Mouse (Mus musculus): ENCODE data around the gene Ddx50. TPM values are rescaled to one million over a fixed set of nuclear protein-coding genes. Genes with fewer than 3 reads are reported as not detected.

Ddx50 gene
- 59.0 and 59.4 TPM in 2 replicates for polyA plus RNA-seq (2016; fragmentation: Nextera tagmentation; extraction: Ambion mirVana)

GRCm38 (mm10) chr10:62650881-62651810 is at the start of gene Ddx50:
Ddx50 (minus strand) TSS chr10:62651218.
- peaks cover 15% of the 10 kb centered on the region for H3K36me3 ChIP-seq
- no peaks in the 10 kb centered on the region for H3K27me3 ChIP-seq (replicated peaks)
- peaks cover 33% of the 10 kb centered on the region for H3K4me1 ChIP-seq
- H3K4me2 ChIP-seq = peak within 1 kb of the TSS; percentile 73
- ATAC-seq = peak; percentile 97
- H3K4me3 ChIP-seq = peak within 1 kb of the TSS; percentile 87
- H3K9me3 ChIP-seq (replicated peaks) = no peaks in the 10 kb centered on the region
- under 1% methylated on average over 89 of the region's 89 CpGs for WGBS (ENCODE audit: insufficient replicate concordance)
- H3K27ac ChIP-seq = peak within 1 kb of the TSS; percentile 91
- H3K9ac ChIP-seq = peak within 1 kb of the TSS; percentile 87

DNA sequence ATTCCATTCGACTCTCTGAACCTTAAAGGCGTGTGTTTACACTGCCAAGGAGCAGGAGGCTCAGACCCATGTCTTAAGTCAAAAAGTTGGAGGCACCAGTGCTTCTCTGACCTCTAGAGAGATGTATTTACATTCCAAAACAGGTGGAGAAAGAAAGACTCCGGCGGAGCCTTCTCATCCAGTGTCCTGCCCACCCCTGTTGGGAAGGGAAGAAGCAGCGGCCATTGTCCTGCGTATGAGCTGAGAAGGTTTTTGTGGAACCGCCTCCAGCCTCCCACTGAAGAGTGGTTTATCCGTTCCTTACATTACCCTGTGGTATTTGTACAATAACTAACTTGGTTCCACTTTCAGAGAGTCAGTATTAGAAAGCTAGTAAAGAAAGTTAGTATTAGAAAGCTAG is 41.8 kb upstream of the Ddx50 start:
- 63% methylated on average over 8 of the region's 8 CpGs for WGBS (ENCODE audit: insufficient replicate concordance)
- H3K9ac ChIP-seq = no peak overlapping the region
- ATAC-seq = no peak
- H3K9me3 ChIP-seq (replicated peaks) = no peaks in the 10 kb centered on the region
- H3K4me2 ChIP-seq = no peak overlapping the region
- no peak overlapping the region for H3K27ac ChIP-seq
- H3K4me1 ChIP-seq = no peaks in the 10 kb centered on the region
- H3K27me3 ChIP-seq (replicated peaks) = no peaks in the 10 kb centered on the region
- H3K36me3 ChIP-seq = no peaks in the 10 kb centered on the region
- no peak overlapping the region for H3K4me3 ChIP-seq

GRCm38 (mm10) chr10:62692244-62692643 is 41.2 kb upstream of the Ddx50 start:
- ATAC-seq = no peak
- Histone ChIP-seq H3K4me1 (no peaks in the 10 kb centered on the region), H3K27me3 (replicated peaks) (no peaks in the 10 kb centered on the region), H3K4me3 (no peak overlapping the region), H3K9me3 (replicated peaks) (no peaks in the 10 kb centered on the region), H3K4me2 (no peak overlapping the region), H3K9ac (no peak overlapping the region), H3K36me3 (no peaks in the 10 kb centered on the region), H3K27ac (no peak overlapping the region)
- 66% methylated on average over 3 of the region's 3 CpGs for WGBS (ENCODE audit: insufficient replicate concordance)

DNA sequence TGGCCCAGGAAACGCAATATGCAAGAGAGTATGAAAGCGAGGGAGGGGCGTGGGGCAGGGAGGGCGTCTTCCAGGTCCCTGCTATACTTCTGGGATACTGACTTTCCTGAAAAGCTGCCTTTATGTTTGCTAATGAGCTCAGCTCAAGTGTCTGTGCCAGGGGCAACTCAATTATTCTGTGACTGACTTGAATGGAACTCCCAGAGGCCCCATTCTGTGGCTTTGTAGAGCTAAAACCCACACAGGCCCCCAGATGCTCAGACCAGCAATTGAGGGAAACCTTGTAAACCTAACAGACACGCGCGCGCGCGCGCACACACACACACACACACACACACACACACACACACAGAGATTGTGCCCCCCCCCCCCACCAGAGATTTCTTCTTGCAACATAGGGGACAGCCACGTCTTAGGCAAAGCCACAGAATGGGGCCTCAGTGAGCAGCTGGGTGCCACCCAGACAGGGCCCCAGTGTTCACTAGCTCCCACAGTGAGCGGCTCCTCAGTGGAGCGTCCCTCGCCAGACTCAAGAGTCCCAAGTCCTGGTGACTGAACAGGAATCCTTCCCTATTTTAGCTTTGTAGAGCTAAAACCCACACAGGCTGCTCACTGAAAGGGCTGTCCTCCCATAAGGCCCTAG is 36.1 kb upstream of the Ddx50 start:
- Histone ChIP-seq H3K36me3 (no peaks in the 10 kb centered on the region), H3K4me3 (no peak overlapping the region), H3K9me3 (replicated peaks) (no peaks in the 10 kb centered on the region), H3K27me3 (replicated peaks) (0 out of 2 replicates have a peak, but pooled peaks cover 3% of the 10 kb centered on the region), H3K4me1 (no peaks in the 10 kb centered on the region), H3K4me2 (no peak overlapping the region), H3K9ac (no peak overlapping the region), H3K27ac (no peak overlapping the region)
- WGBS (ENCODE audit: insufficient replicate concordance) = 81% methylated on average over 15 of the region's 15 CpGs
- no peak for ATAC-seq

DNA sequence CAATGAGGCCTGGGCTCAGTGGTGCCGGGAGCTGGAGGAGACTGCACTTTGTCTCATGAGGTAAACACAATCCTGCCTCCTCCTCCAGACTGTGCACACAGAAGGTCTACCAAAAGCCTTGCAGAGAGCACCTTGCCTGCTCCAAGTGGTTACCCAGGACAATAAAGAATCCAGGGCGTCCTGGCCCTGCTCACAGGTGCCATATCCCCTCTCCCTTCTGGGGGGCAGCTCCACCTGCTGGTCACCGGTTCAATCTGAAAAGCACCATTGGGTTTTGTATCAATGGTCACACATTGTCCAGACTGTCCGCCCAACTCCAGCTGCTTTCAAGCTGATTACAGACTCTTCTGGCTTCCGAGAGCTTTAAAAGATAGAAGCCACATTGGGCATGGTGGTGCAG is 32.0 kb upstream of the Ddx50 start:
- H3K27ac ChIP-seq = no peak overlapping the region
- H3K9me3 ChIP-seq (replicated peaks) = peaks cover 9% of the 10 kb centered on the region
- 0 out of 2 replicates have a peak, but pooled peaks cover 3% of the 10 kb centered on the region for H3K27me3 ChIP-seq (replicated peaks)
- H3K4me1 ChIP-seq = no peaks in the 10 kb centered on the region
- H3K36me3 ChIP-seq = no peaks in the 10 kb centered on the region
- ATAC-seq = 0 out of 2 replicates have a peak, but pooled peaks have one; percentile 18
- no peak overlapping the region for H3K4me3 ChIP-seq
- no peak overlapping the region for H3K9ac ChIP-seq
- 41% methylated on average over 5 of the region's 5 CpGs for WGBS (ENCODE audit: insufficient replicate concordance)
- H3K4me2 ChIP-seq = no peak overlapping the region

DNA sequence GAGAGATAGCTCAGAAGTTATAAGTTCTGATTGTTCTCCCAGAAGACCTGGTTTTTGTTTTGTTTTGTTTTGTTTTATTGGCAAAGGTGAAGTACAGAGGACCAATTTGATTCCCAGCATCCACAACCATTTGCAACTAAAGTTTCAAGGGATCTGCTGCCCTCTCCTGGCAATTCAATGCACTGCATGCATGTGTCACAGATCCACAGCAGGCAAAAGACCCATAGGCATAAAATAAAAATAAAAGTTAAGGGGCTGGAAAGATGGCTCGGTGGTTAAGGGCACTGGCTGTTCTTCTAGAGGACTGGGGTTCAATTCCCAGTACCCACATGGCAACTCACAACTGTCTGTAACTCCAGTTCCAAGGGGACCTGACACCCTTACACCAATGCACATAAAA is 28.8 kb upstream of the Ddx50 start:
- peaks cover 8% of the 10 kb centered on the region for H3K27me3 ChIP-seq (replicated peaks)
- H3K36me3 ChIP-seq = no peaks in the 10 kb centered on the region
- WGBS (ENCODE audit: insufficient replicate concordance) = 50% methylated on average over 1 of the region's 1 CpGs

GRCm38 (mm10) chr10:62677329-62677728 is 26.3 kb upstream of the Ddx50 start:
- Histone ChIP-seq H3K4me1 (no peaks in the 10 kb centered on the region), H3K36me3 (no peaks in the 10 kb centered on the region), H3K4me2 (no peak overlapping the region), H3K4me3 (no peak overlapping the region), H3K27me3 (replicated peaks) (peaks cover 7% of the 10 kb centered on the region), H3K9ac (no peak overlapping the region), H3K27ac (no peak overlapping the region), H3K9me3 (replicated peaks) (peaks cover 9% of the 10 kb centered on the region)
- WGBS (ENCODE audit: insufficient replicate concordance) = 76% methylated on average over 5 of the region's 5 CpGs
- no peak for ATAC-seq

More for the DNA sequence above, 28.8 kb upstream of the Ddx50 start:
- ATAC-seq = no peak
- Histone ChIP-seq H3K27ac (no peak overlapping the region), H3K4me1 (no peaks in the 10 kb centered on the region), H3K4me2 (no peak overlapping the region), H3K9me3 (replicated peaks) (peaks cover 9% of the 10 kb centered on the region), H3K9ac (no peak overlapping the region), H3K4me3 (no peak overlapping the region)

GRCm38 (mm10) chr10:62676196-62676595 is 25.2 kb upstream of the Ddx50 start:
- H3K27me3 ChIP-seq (replicated peaks) = peaks cover 5% of the 10 kb centered on the region
- H3K4me3 ChIP-seq = no peak overlapping the region
- H3K9ac ChIP-seq = no peak overlapping the region
- 81% methylated on average over 6 of the region's 6 CpGs for WGBS (ENCODE audit: insufficient replicate concordance)
- H3K27ac ChIP-seq = no peak overlapping the region
- ATAC-seq = no peak
- H3K4me2 ChIP-seq = no peak overlapping the region
- H3K36me3 ChIP-seq = no peaks in the 10 kb centered on the region
- no peaks in the 10 kb centered on the region for H3K4me1 ChIP-seq
- H3K9me3 ChIP-seq (replicated peaks) = peaks cover 9% of the 10 kb centered on the region

DNA sequence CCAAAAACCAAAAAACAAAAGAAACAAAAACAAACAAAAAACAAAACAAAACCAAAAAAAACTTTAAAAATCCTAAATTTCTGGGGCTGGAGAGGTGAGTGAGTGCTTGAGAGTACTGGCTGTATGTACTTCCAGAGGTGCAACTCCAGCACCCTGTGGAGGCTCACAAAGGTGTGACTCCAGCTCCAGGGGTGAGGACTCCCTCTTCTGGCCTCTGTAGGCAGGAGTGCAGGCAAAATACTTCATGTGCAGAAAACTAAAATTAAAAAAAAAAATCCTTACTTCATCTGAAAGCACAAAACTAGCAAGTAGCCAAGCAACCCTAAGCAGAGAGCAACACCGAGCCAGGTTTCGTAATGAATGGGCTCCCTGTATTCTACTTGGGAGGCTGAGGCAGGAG is 21.3 kb upstream of the Ddx50 start:
- Histone ChIP-seq H3K9ac (no peak overlapping the region), H3K27me3 (replicated peaks) (peaks cover 5% of the 10 kb centered on the region), H3K27ac (no peak overlapping the region), H3K36me3 (no peaks in the 10 kb centered on the region), H3K4me2 (no peak overlapping the region), H3K4me3 (no peak overlapping the region), H3K9me3 (replicated peaks) (no peaks in the 10 kb centered on the region), H3K4me1 (peaks cover 14% of the 10 kb centered on the region)
- 77% methylated on average over 2 of the region's 2 CpGs for WGBS (ENCODE audit: insufficient replicate concordance)
- ATAC-seq = no peak

GRCm38 (mm10) chr10:62669245-62669644 is 18.2 kb upstream of the Ddx50 start:
- Histone ChIP-seq H3K27me3 (replicated peaks) (peaks cover 10% of the 10 kb centered on the region; the same call in 1 of the 2 replicates), H3K4me1 (peaks cover 30% of the 10 kb centered on the region), H3K36me3 (no peaks in the 10 kb centered on the region), H3K4me3 (no peak overlapping the region), H3K9ac (no peak overlapping the region), H3K4me2 (no peak overlapping the region), H3K27ac (no peak overlapping the region), H3K9me3 (replicated peaks) (no peaks in the 10 kb centered on the region)
- no peak for ATAC-seq
- WGBS (ENCODE audit: insufficient replicate concordance) = 70% methylated on average over 14 of the region's 14 CpGs

DNA sequence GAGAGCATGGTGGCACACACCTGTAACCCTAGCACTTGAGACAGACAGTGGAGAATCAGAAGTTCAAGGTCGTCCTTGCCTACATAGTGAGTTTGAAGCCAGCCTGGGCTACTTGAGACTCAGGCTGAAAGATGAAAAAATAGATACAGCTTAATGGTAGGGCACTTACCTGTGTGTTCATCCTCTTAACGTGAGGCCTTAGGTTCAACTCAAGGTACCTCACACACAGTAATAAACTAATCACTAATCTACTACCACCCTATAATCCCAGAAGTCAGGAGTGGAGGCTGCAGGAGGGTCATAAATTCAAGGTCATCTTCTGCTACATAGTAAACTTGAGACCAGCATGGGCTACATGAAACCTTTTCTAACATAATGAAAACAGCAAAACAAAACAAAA is 17.4 kb upstream of the Ddx50 start:
- H3K27me3 ChIP-seq (replicated peaks) = peaks cover 10% of the 10 kb centered on the region; the same call in 1 of the 2 replicates
- H3K4me1 ChIP-seq = peaks cover 30% of the 10 kb centered on the region
- H3K4me3 ChIP-seq = no peak overlapping the region
- H3K4me2 ChIP-seq = peak overlapping the region; percentile 32; the same call in 1 of the 2 replicates
- no peaks in the 10 kb centered on the region for H3K36me3 ChIP-seq
- no peak overlapping the region for H3K27ac ChIP-seq
- H3K9ac ChIP-seq = no peak overlapping the region
- WGBS (ENCODE audit: insufficient replicate concordance) = 55% methylated on average over 2 of the region's 2 CpGs
- no peak; the same call in 1 of the 2 replicates for ATAC-seq
- H3K9me3 ChIP-seq (replicated peaks) = no peaks in the 10 kb centered on the region

DNA sequence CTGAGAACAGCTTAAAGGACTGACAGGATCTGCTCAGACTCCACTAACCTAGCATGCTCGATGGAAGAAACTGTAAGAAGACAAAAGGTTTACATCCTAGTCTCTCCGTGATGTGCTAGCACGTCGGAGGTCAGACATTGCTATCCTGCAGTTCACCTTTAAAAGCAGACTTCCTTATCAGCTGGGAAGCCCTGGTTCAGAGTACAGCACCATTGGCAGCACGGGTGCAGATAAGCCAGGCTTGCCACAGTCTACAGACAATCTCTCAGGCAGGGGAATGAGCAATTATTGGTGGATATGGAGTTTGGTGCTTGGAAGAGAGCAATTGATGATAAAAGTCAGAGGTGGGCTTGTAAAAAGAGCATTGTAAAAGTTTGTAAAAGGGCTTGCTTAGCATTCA is 17.0 kb upstream of the Ddx50 start:
- Histone ChIP-seq H3K27ac (no peak overlapping the region), H3K4me1 (peaks cover 30% of the 10 kb centered on the region), H3K9me3 (replicated peaks) (no peaks in the 10 kb centered on the region), H3K4me3 (no peak overlapping the region), H3K27me3 (replicated peaks) (peaks cover 10% of the 10 kb centered on the region; the same call in 1 of the 2 replicates), H3K9ac (no peak overlapping the region), H3K4me2 (peak overlapping the region; percentile 32), H3K36me3 (no peaks in the 10 kb centered on the region)
- 18% methylated on average over 5 of the region's 5 CpGs for WGBS (ENCODE audit: insufficient replicate concordance)
- ATAC-seq = peak; percentile 89

Measured in liver, embryonic 12.5 days (tissue).